Mouse (Mus musculus) liver, postnatal 0 days (tissue): ENCODE data around the gene Dcbld2. TPM values are rescaled to one million over a fixed set of nuclear protein-coding genes. Genes with fewer than 3 reads are reported as not detected.
A peak's percentile ranks its signal among the peaks of the same experiment; 100 is the strongest.

Experiments used
- ATAC-seq: fragments of 200-750 bp; cut with Nextera tagmentation; 2 replicates; pipeline ENCODE4 v1.8.0; 2017; ENCODE audit warnings: mild to moderate bottlenecking, moderate library complexity
- DNase-seq: peaks from one replicate; pipeline ENCODE4 v3.0.0-alpha.2; 2016
- H3K27ac ChIP-seq: fragments of 300-500 bp; sonication (generic); 2 replicates; pipeline ENCODE4 v1.5.1; 2014; ENCODE audit warnings: antibody characterized with exemption, moderate library complexity, mild to moderate bottlenecking, low read depth
- H3K27me3 ChIP-seq: fragments of 300-500 bp; sonication (generic); 2 replicates; pipeline ENCODE4 v1.6.1; 2014; ENCODE audit warnings: low read length, control low read depth, mixed read lengths; ENCODE audit not compliant: insufficient read depth
- H3K36me3 ChIP-seq: fragments of 300-500 bp; sonication (generic); replicated peaks from 2 replicates; pipeline ENCODE4 v1.6.1; 2014; ENCODE audit warnings: mild to moderate bottlenecking, control low read depth, low read length, moderate library complexity, mixed read lengths; ENCODE audit not compliant: insufficient read depth
- H3K4me1 ChIP-seq: fragments of 300-500 bp; sonication (generic); 2 replicates; pipeline ENCODE4 v1.6.1; 2014; ENCODE audit warnings: antibody characterized with exemption, mild to moderate bottlenecking, control low read depth; ENCODE audit not compliant: insufficient read depth
- H3K4me2 ChIP-seq: fragments of 300-500 bp; sonication (generic); 2 replicates; pipeline ENCODE4 v1.6.1; 2014; ENCODE audit warnings: low read depth, mild to moderate bottlenecking, low read length, moderate library complexity, mixed read lengths
- H3K4me3 ChIP-seq: fragments of 300-500 bp; sonication (generic); 2 replicates; pipeline ENCODE4 v1.5.1; 2014; ENCODE audit warnings: low read depth, low read length
- H3K9ac ChIP-seq: fragments of 300-500 bp; sonication (generic); replicated peaks from 2 replicates; pipeline ENCODE4 v1.6.1; 2014; ENCODE audit warnings: mild to moderate bottlenecking, moderate library complexity
- H3K9me3 ChIP-seq: fragments of 300-500 bp; sonication (generic); 2 replicates; pipeline ENCODE4 v1.6.1; 2016; ENCODE audit warnings: mild to moderate bottlenecking, control low read depth, low read length, mixed read lengths
- CTCF ChIP-seq: sonication (generic); IDR thresholded peaks from 2 replicates; pipeline ENCODE4 v1.5.1; 2016; ENCODE audit warnings: antibody characterized with exemption, low read depth
- EP300 ChIP-seq: IDR thresholded peaks from 2 replicates; pipeline ENCODE4 v1.6.1; 2016; ENCODE audit warnings: antibody characterized with exemption, low read depth, mild to moderate bottlenecking
- WGBS: fragments of 180-500 bp; shearing (Covaris S2); extraction: QIAGEN DNeasy Blood & Tissue Kit; methylation state at CpG from one replicate; pipeline ENCODE4 v1.1.7; 2014; ENCODE audit not compliant: insufficient replicate concordance; 5-methylcytosine and 5-hydroxymethylcytosine counted together
- polyA plus RNA-seq: library from polyadenylated mRNA; unstranded; fragments of >200 nt; fragmentation: Nextera tagmentation; extraction: Ambion mirVana; gene quantifications from 2 replicates; pipeline ENCODE4 v1.2.1, GENCODE M21; 2015

The Dcbld2 gene
- polyA plus RNA-seq, result 0.31 and 0.64 TPM in 2 replicates

DNA sequence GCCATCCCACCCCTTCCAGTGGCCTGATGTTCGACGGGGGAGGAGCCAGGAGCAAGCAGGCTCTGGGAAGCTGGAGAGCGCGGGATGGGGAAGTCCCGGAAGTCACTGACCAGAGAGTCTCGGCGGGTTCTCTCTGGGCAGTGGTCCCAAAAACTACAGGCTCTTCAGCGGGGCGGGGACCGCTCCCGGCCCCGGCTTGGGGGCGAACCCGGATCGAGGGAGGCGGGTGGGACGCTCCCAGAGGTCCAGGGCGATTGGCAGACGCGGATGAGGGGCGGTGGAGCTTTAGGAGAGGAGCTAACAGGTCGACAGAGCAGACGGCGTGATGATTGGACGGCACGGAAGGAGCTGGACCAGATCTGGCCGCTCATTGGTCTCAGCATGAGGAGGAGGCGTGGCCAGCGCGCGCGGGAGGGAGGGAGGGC is at the start of gene Dcbld2:
Gene Dcbld2, plus strand, starts transcription at position 382 of the 425 bp plus-strand sequence.
- H3K4me1 ChIP-seq, result peaks cover 4% of the 10 kb centered on the region; the same call in 1 of the 2 replicates
- peak within 1 kb of the TSS; percentile 41 for H3K27ac ChIP-seq
- WGBS, result under 1% methylated on average over 25 of the region's 32 CpGs
- TF ChIP-seq CTCF, result no peak
- peak; percentile 35; the same call in 1 of the 2 replicates for TF ChIP-seq EP300
- H3K4me3 ChIP-seq, result peak within 1 kb of the TSS; percentile 62
- H3K9me3 ChIP-seq, result no peaks in the 10 kb centered on the region
- peak; percentile 95 for DNase-seq
- H3K4me2 ChIP-seq, result peak within 1 kb of the TSS; percentile 98
- ATAC-seq, result peak; percentile 100
- no peaks in the 10 kb centered on the region for H3K36me3 ChIP-seq
- peaks cover 16% of the 10 kb centered on the region for H3K27me3 ChIP-seq
- H3K9ac ChIP-seq, result peak within 1 kb of the TSS; percentile 72

- H3K27ac ChIP-seq, result no peak overlapping the region
- no peaks in the 10 kb centered on the region for H3K27me3 ChIP-seq
- H3K4me1 ChIP-seq, result no peaks in the 10 kb centered on the region
- no peaks in the 10 kb centered on the region for H3K9me3 ChIP-seq
- no peaks in the 10 kb centered on the region for H3K36me3 ChIP-seq
- no peak for ATAC-seq
- no peak overlapping the region for H3K4me2 ChIP-seq
- DNase-seq, result no peak
- H3K9ac ChIP-seq, result no peak overlapping the region
- no peak for TF ChIP-seq CTCF
- TF ChIP-seq EP300, result no peak
- whole genome bisulfite sequencing, result 68% methylated on average over 1 of the region's 1 CpGs
- no peak overlapping the region for H3K4me3 ChIP-seq
Observed at GRCm38 (mm10) chr16:58377170-58377569, 31.1 kb upstream of the Dcbld2 start.

- Histone ChIP-seq H3K27ac (no peak overlapping the region), H3K4me3 (no peak overlapping the region), H3K9ac (no peak overlapping the region), H3K27me3 (no peaks in the 10 kb centered on the region), H3K9me3 (no peaks in the 10 kb centered on the region), H3K4me1 (no peaks in the 10 kb centered on the region), H3K4me2 (no peak overlapping the region), H3K36me3 (no peaks in the 10 kb centered on the region)
- no peak for TF ChIP-seq CTCF
- no peak for TF ChIP-seq EP300
- 64% methylated on average over 13 of the region's 13 CpGs for WGBS
- no peak for DNase-seq
- ATAC-seq, result no peak
Observed at GRCm38 (mm10) chr16:58377756-58378503, 30.3 kb upstream of the Dcbld2 start.

- H3K4me2 ChIP-seq, result no peak overlapping the region
- no peak for TF ChIP-seq CTCF
- TF ChIP-seq EP300, result no peak
- ATAC-seq (no peak), DNase-seq (no peak)
- H3K9me3 ChIP-seq, result no peaks in the 10 kb centered on the region
- H3K9ac ChIP-seq, result no peak overlapping the region
- H3K4me3 ChIP-seq, result no peak overlapping the region
- no peaks in the 10 kb centered on the region for H3K4me1 ChIP-seq
- 72% methylated on average over 4 of the region's 4 CpGs for WGBS
- H3K27ac ChIP-seq, result no peak overlapping the region
- no peaks in the 10 kb centered on the region for H3K36me3 ChIP-seq
- no peaks in the 10 kb centered on the region for H3K27me3 ChIP-seq
Observed at GRCm38 (mm10) chr16:58386241-58386757, 21.9 kb upstream of the Dcbld2 start.

- DNase-seq, result no peak
- Histone ChIP-seq H3K27ac (no peak overlapping the region), H3K4me1 (no peaks in the 10 kb centered on the region), H3K4me2 (no peak overlapping the region), H3K9me3 (no peaks in the 10 kb centered on the region), H3K36me3 (no peaks in the 10 kb centered on the region), H3K27me3 (no peaks in the 10 kb centered on the region), H3K9ac (no peak overlapping the region), H3K4me3 (no peak overlapping the region)
- WGBS, result 64% methylated on average over 7 of the region's 7 CpGs
- ATAC-seq, result no peak
- TF ChIP-seq CTCF, result no peak
- TF ChIP-seq EP300, result no peak
Observed at GRCm38 (mm10) chr16:58389143-58389755, 19.0 kb upstream of the Dcbld2 start.

- no peak overlapping the region for H3K9ac ChIP-seq
- H3K4me3 ChIP-seq, result no peak overlapping the region
- no peak overlapping the region for H3K27ac ChIP-seq
- 56% methylated on average over 3 of the region's 3 CpGs for WGBS
- H3K4me1 ChIP-seq, result no peaks in the 10 kb centered on the region
- ATAC-seq (no peak), DNase-seq (no peak)
- H3K4me2 ChIP-seq, result no peak overlapping the region
- no peaks in the 10 kb centered on the region for H3K9me3 ChIP-seq
- no peak for TF ChIP-seq EP300
- no peak for TF ChIP-seq CTCF
- no peaks in the 10 kb centered on the region for H3K36me3 ChIP-seq
- H3K27me3 ChIP-seq, result no peaks in the 10 kb centered on the region
Observed at GRCm38 (mm10) chr16:58393036-58393435, 15.2 kb upstream of the Dcbld2 start.
